In the genomic region with DNA sequence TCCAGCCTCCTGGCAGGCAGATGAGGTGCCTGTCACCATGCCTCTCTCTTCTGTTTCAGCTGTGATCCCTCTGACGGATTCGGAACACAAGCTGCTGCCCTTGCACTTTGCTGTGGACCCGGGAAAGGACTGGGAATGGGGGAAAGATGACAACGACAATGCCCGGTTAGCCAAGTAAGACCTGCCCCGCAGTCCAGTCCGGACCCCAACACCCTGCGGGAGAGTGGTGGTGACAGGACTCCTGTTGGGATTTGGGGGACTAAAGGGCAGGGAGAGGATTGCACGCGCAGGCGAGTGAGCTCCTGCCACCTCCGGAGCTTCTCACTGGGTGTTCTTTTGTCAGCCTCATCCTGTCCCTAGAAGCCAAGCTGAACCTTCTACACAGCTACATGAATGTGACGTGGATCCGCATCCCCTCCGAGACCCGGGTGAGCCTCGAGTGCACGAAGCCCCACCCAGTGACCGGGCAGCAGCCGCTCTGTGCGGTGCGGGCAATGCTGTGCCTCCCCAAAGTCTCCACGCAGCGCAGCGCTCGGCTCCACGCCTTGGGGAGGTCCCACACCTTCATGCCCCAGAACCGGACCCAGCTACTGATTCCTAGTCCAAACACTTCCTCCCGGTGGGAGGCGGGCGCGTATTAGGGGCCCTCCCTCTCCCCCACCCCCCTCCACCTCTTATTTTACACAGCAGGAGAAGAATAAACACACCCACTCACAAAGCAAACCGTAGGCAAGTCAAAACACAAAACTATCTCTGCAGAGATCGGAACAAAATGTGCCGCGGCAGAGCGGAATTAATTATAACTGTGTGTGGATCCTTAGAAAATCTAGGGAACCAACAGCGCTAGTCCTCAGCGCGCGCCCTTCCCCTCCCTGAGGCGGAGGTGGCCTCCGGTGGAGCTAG, we compare ENCODE assay signal across 8 mouse cellular contexts.
DNase-seq lines count a peak whose midpoint lies in the region; ATAC-seq and TF ChIP-seq lines count a peak whose summit lies in the region.

No protein-coding gene starts in this region.

- no peak overlapping the region for H3K27ac ChIP-seq in forebrain, embryonic 11.5 days (ENCODE audit: low read depth, low read length)
- no peak overlapping the region for H3K27ac ChIP-seq in liver, postnatal 0 days (ENCODE audit: low read depth)
- no peak overlapping the region for H3K27ac ChIP-seq in neural tube, embryonic 13.5 days (replicated peaks)

- H3K27me3 ChIP-seq in forebrain, embryonic 11.5 days (ENCODE audit: control insufficient read depth, insufficient read depth, low read length), result peaks cover 55% of the 10 kb centered on the region
- peaks cover 65% of the 10 kb centered on the region for H3K27me3 ChIP-seq in liver, postnatal 0 days (ENCODE audit: insufficient read depth, low read length)
- peaks cover 60% of the 10 kb centered on the region for H3K27me3 ChIP-seq in neural tube, embryonic 13.5 days

- no peak for TF ChIP-seq CTCF in liver, postnatal 0 days (IDR thresholded peaks at IDR 0.05; ENCODE audit: low read depth)

- intact Hi-C loops in heart, postnatal 10 days (cut with DNase I), result loop anchor here (5.0 kb wide), 2 partner anchors 637 to 987 kb away; partner anchors contain the start of genes Mcee and Mphosph10

- TF ChIP-seq EP300 in liver, postnatal 0 days (IDR thresholded peaks at IDR 0.05; ENCODE audit: low read depth), result no peak

- peaks cover 15% of the 10 kb centered on the region; the same call in 1 of the 2 replicates for H3K4me1 ChIP-seq in forebrain, embryonic 11.5 days (replicated peaks; ENCODE audit: control insufficient read depth, insufficient read depth, low read length)
- H3K4me1 ChIP-seq in liver, postnatal 0 days (ENCODE audit: insufficient read depth), result peaks cover 4% of the 10 kb centered on the region; the same call in 1 of the 2 replicates
- peaks cover 44% of the 10 kb centered on the region for H3K4me1 ChIP-seq in neural tube, embryonic 13.5 days (replicated peaks)

- WGBS in forebrain, embryonic 11.5 days, result 1% methylated on average over 43 of the region's 43 CpGs
- 4% methylated on average over 43 of the region's 43 CpGs for WGBS in liver, postnatal 0 days (ENCODE audit: insufficient replicate concordance)
- WGBS in neural tube, embryonic 13.5 days, result 1% methylated on average over 43 of the region's 43 CpGs

- no peaks in the 10 kb centered on the region for H3K36me3 ChIP-seq in forebrain, embryonic 11.5 days (ENCODE audit: control insufficient read depth, insufficient read depth, low read length)
- H3K36me3 ChIP-seq in liver, postnatal 0 days (replicated peaks; ENCODE audit: insufficient read depth, low read length), result no peaks in the 10 kb centered on the region
- no peaks in the 10 kb centered on the region for H3K36me3 ChIP-seq in neural tube, embryonic 13.5 days

- peak overlapping the region; percentile 38 for H3K4me3 ChIP-seq in forebrain, embryonic 11.5 days (ENCODE audit: low read depth, low read length)
- H3K4me3 ChIP-seq in liver, postnatal 0 days (ENCODE audit: low read depth, low read length), result peak overlapping the region; percentile 40
- peak overlapping the region; percentile 42 for H3K4me3 ChIP-seq in neural tube, embryonic 13.5 days

- DNase-seq in B cell, adult 2 months, result peak; percentile 22 to 26
- DNase-seq in R1 (ENCODE audit: low read depth, low spot score), result peak; percentile 33
- peak; percentile 70 for DNase-seq in forebrain, embryonic 11.5 days (ENCODE audit: low spot score)
- DNase-seq in heart, postnatal 10 days, result peak; percentile 13 to 38
- peak; percentile 38 to 53 for DNase-seq in kidney, postnatal 4 days
- DNase-seq in liver, postnatal 0 days, result peak; percentile 23
- DNase-seq in c-Kit-positive CD71-positive TER-119-positive erythroid progenitor cells, embryonic 14.5 days (ENCODE audit: low spot score), result no peak

- H3K4me2 ChIP-seq in forebrain, embryonic 11.5 days (ENCODE audit: low read depth, low read length, severe bottlenecking), result peak overlapping the region; percentile 86
- peak overlapping the region; percentile 68 for H3K4me2 ChIP-seq in liver, postnatal 0 days (ENCODE audit: low read depth, low read length)
- peak overlapping the region; percentile 80 for H3K4me2 ChIP-seq in neural tube, embryonic 13.5 days

- ATAC-seq in forebrain, embryonic 11.5 days (replicated peaks; ENCODE audit: low FRiP score), result peak; percentile 31
- peak; percentile 37; the same call in 1 of the 2 replicates for ATAC-seq in liver, postnatal 0 days
- ATAC-seq in neural tube, embryonic 13.5 days (ENCODE audit: low read depth), result no peak; the same call in 1 of the 2 replicates

- H3K9me3 ChIP-seq in forebrain, embryonic 11.5 days (ENCODE audit: control insufficient read depth, low read length), result no peaks in the 10 kb centered on the region
- H3K9me3 ChIP-seq in liver, postnatal 0 days (ENCODE audit: low read length), result no peaks in the 10 kb centered on the region
- no peaks in the 10 kb centered on the region for H3K9me3 ChIP-seq in neural tube, embryonic 13.5 days

- H3K9ac ChIP-seq in forebrain, embryonic 11.5 days (ENCODE audit: low read length), result peak overlapping the region; percentile 54
- peak overlapping the region; percentile 11 for H3K9ac ChIP-seq in liver, postnatal 0 days (replicated peaks)
- peak overlapping the region; percentile 69 for H3K9ac ChIP-seq in neural tube, embryonic 13.5 days

Comparison
In these comparisons a context has a peak if more than half of its experiments do, and no peak if none do; other contexts are left out.
1. H3K9ac ChIP-seq: peak in every context shown above with its lines; median percentile 69 in neural tube, embryonic 13.5 days; 54 in forebrain, embryonic 11.5 days; 11 in liver, postnatal 0 days.